Mouse (Mus musculus) adrenal gland, adult 8-10 months (tissue): ENCODE measurements at regions not wholly inside any gene's neighbourhood (a gene's known extent, or its start where the extent isn't known, plus 50 kb on each side); places are given as distances from the start of the nearest gene placed in this dataset.

ENCODE experiments used
- DNase-seq: peaks from one replicate; pipeline ENCODE4 v3.0.0; 2022

- peak; percentile 45 for DNase-seq
Measured at GRCm38 (mm10) chr12:19387706-19388105, 566.6 kb upstream of the Gm21863 start.
